Comparison of ENCODE assay signal across 26 mouse cellular contexts in genomic region chr1:56955739-56956085, GRCm38 (mm10). TPM values are rescaled to one million over a fixed set of nuclear protein-coding genes. Genes with fewer than 3 reads are reported as not detected.
DNase-seq lines count a peak whose midpoint lies in the region; ATAC-seq and TF ChIP-seq lines count a peak whose summit lies in the region.
"Had no signal": no experiment of that assay in that cellular context is flagged by ENCODE, and none has a peak within 500 bp of the region (broad histone marks: within the 10 kb centered on the region; RNA-seq: fewer than 3 reads in every experiment).

No protein-coding gene starts in this region.

- no peak overlapping the region for H3K4me3 ChIP-seq in heart, adult 2 months
- peak overlapping the region; percentile 41; the same call in 1 of the 2 replicates for H3K4me3 ChIP-seq in E14TG2a.4 (replicated peaks; ENCODE audit: low read length)
- no peak overlapping the region for H3K4me3 ChIP-seq in embryonic facial prominence, embryonic 14.5 days (ENCODE audit: low read depth, low read length)
- H3K4me3 ChIP-seq: embryonic facial prominence, embryonic 15.5 days; heart, embryonic 15.5 days; midbrain, embryonic 13.5 days; neural tube, embryonic 12.5 days had no signal

- intact Hi-C loops in heart, adult 2 months (cut with DNase I): no loop called here

- ATAC-seq in embryonic facial prominence, embryonic 14.5 days (ENCODE audit: low read depth): no peak
- ATAC-seq: inflammation-experienced regulatory T-cells, adult 6 months; liver, postnatal 0 days; midbrain, embryonic 13.5 days had no signal

- no peaks in the 10 kb centered on the region for H3K4me1 ChIP-seq in heart, adult 2 months (ENCODE audit: control insufficient read depth, insufficient read depth, low read length)
- H3K4me1 ChIP-seq in E14TG2a.4 (replicated peaks; ENCODE audit: low read depth, low read length): peaks cover 32% of the 10 kb centered on the region
- 0 out of 2 replicates have a peak, but pooled peaks cover 9% of the 10 kb centered on the region for H3K4me1 ChIP-seq in embryonic facial prominence, embryonic 14.5 days (ENCODE audit: control insufficient read depth, insufficient read depth, low read length)
- H3K4me1 ChIP-seq: heart, embryonic 15.5 days; neural tube, embryonic 12.5 days had no signal

- DNase-seq in heart, adult 11 months: peak; percentile 76
- no peak for DNase-seq in heart, adult 2 months
- DNase-seq in ES-CJ7 (ENCODE audit: low read depth, low spot score): peak; percentile 42
- DNase-seq in embryonic facial prominence, embryonic 14.5 days (ENCODE audit: low spot score): no peak
- no peak for DNase-seq in adrenal gland, postnatal 36 days
- no peak for DNase-seq in embryo, embryonic 9.5 days (ENCODE audit: extremely low spot score)
- DNase-seq: adrenal gland, adult 2 months; cerebellum, adult 11-12 months; cerebellum, postnatal 36 days; gastrocnemius, postnatal 25 days; heart, postnatal 36 days; kidney, adult 18-20 months; layer of hippocampus, adult 9-11 months; liver, postnatal 0 days; lung, postnatal 10 days; right cerebral cortex, postnatal 14 days; thymus, adult 18-20 months; thymus, postnatal 36 days had no signal

- no peak for TF ChIP-seq CTCF in heart, adult 2 months (IDR thresholded peaks at IDR 0.05)
- TF ChIP-seq CTCF in E14TG2a.4 (conservative IDR thresholded peaks at IDR 0.05; ENCODE audit: low read length): no peak

- no peaks in the 10 kb centered on the region for H3K36me3 ChIP-seq in heart, adult 2 months (ENCODE audit: control insufficient read depth, insufficient read depth, low read length)
- H3K36me3 ChIP-seq in E14TG2a.4 (ENCODE audit: insufficient read depth, low read length): no peaks in the 10 kb centered on the region
- no peaks in the 10 kb centered on the region; the same call in 1 of the 2 replicates for H3K36me3 ChIP-seq in embryonic facial prominence, embryonic 14.5 days (ENCODE audit: control insufficient read depth, insufficient read depth, low read length)
- H3K36me3 ChIP-seq: embryonic facial prominence, embryonic 15.5 days; heart, embryonic 15.5 days; midbrain, embryonic 13.5 days; neural tube, embryonic 12.5 days had no signal

- H3K9ac ChIP-seq in heart, adult 2 months (ENCODE audit: low read depth, low read length): no peak overlapping the region
- H3K9ac ChIP-seq in embryonic facial prominence, embryonic 14.5 days (ENCODE audit: low read depth, low read length): no peak overlapping the region
- H3K9ac ChIP-seq: embryonic facial prominence, embryonic 15.5 days; heart, embryonic 15.5 days; hindbrain, embryonic 14.5 days; liver, postnatal 0 days; midbrain, embryonic 13.5 days; neural tube, embryonic 12.5 days had no signal

- no peaks in the 10 kb centered on the region for H3K9me3 ChIP-seq in E14TG2a.4 (ENCODE audit: low read length)
- no peaks in the 10 kb centered on the region for H3K9me3 ChIP-seq in embryonic facial prominence, embryonic 14.5 days (ENCODE audit: control insufficient read depth, low read length)
- H3K9me3 ChIP-seq: embryonic facial prominence, embryonic 15.5 days; heart, embryonic 15.5 days; midbrain, embryonic 13.5 days; neural tube, embryonic 12.5 days had no signal

- H3K27ac ChIP-seq in heart, adult 2 months: no peak overlapping the region
- H3K27ac ChIP-seq in embryonic facial prominence, embryonic 14.5 days (replicated peaks; ENCODE audit: low read depth, low read length): no peak overlapping the region
- H3K27ac ChIP-seq: embryonic facial prominence, embryonic 15.5 days; heart, embryonic 15.5 days; hindbrain, embryonic 14.5 days; kidney, postnatal 0 days; midbrain, embryonic 13.5 days; neural tube, embryonic 12.5 days had no signal

- TF ChIP-seq EP300 in heart, adult 2 months (IDR thresholded peaks at IDR 0.05; ENCODE audit: insufficient read depth, low read depth, low read length): no peak

- TF ChIP-seq POLR2A in heart, adult 2 months (IDR thresholded peaks at IDR 0.05; ENCODE audit: insufficient read depth, low read depth, low read length): no peak

- H3K4me2 ChIP-seq in embryonic facial prominence, embryonic 14.5 days (ENCODE audit: low read depth, low read length): peak overlapping the region; percentile 24
- H3K4me2 ChIP-seq: embryonic facial prominence, embryonic 15.5 days; heart, embryonic 15.5 days; hindbrain, embryonic 14.5 days; midbrain, embryonic 13.5 days; neural tube, embryonic 12.5 days had no signal

- no peaks in the 10 kb centered on the region for H3K79me2 ChIP-seq in heart, adult 2 months (replicated peaks; ENCODE audit: control insufficient read depth, insufficient read depth, low read length)

- 68% methylated on average over 12 of the region's 12 CpGs for WGBS in heart, adult 2 months
- WGBS in embryonic facial prominence, embryonic 14.5 days: 59% methylated on average over 12 of the region's 12 CpGs

- H3K27me3 ChIP-seq in heart, adult 2 months (ENCODE audit: control insufficient read depth, insufficient read depth, low read length): no peaks in the 10 kb centered on the region
- H3K27me3 ChIP-seq in E14TG2a.4 (ENCODE audit: insufficient read depth, low read length): no peaks in the 10 kb centered on the region; the same call in 1 of the 2 replicates
- H3K27me3 ChIP-seq in embryonic facial prominence, embryonic 14.5 days (replicated peaks; ENCODE audit: control insufficient read depth, insufficient read depth, low read length): no peaks in the 10 kb centered on the region
- H3K27me3 ChIP-seq: embryonic facial prominence, embryonic 15.5 days; heart, embryonic 15.5 days; midbrain, embryonic 13.5 days; neural tube, embryonic 12.5 days had no signal

RNA-seq across cellular contexts. Expression of gene Satb2, which starts 22.7 kb away (rescaled TPM):
- total RNA-seq in heart, adult 2 months (2021): under 1 TPM; 0.25 to 0.39 TPM
- polyA plus RNA-seq in heart, adult 2 months (2012; rRNA removed): 0.14 and 0.18 TPM in 2 replicates
- 13.6 and 16.0 TPM in 2 replicates for polyA plus RNA-seq in embryonic facial prominence, embryonic 14.5 days (2014; fragmentation: Nextera tagmentation; extraction: Ambion mirVana)
- 1 to 10 TPM; 2.6 to 3.7 TPM for total RNA-seq in adrenal gland, postnatal 36 days (2021)
- polyA plus RNA-seq: inflammation-experienced regulatory T-cells, adult 6 months had no signal

Comparison
In these comparisons a context has a peak if more than half of its experiments do, and no peak if none do; other contexts are left out.
1. DNase-seq: peak in heart, adult 11 months (single experiment) and ES-CJ7 (single experiment); none in heart, adult 2 months (0 of 2), embryonic facial prominence, embryonic 14.5 days (single experiment), adrenal gland, postnatal 36 days (0 of 2) and embryo, embryonic 9.5 days (single experiment).